In genomic region chr10:43203865-43204264, GRCm38 (mm10) we compare ENCODE assay signal across 24 mouse cellular contexts. TPM values are rescaled to one million over a fixed set of nuclear protein-coding genes. Genes with fewer than 3 reads are reported as not detected.
DNase-seq lines count a peak whose midpoint lies in the region; ATAC-seq lines count a peak whose summit lies in the region.
"Had no signal": no experiment of that assay in that cellular context is flagged by ENCODE, and none has a peak within 500 bp of the region (broad histone marks: within the 10 kb centered on the region; RNA-seq: fewer than 3 reads in every experiment).

No protein-coding gene starts in this region.

- no peak overlapping the region for H3K4me2 ChIP-seq in embryonic facial prominence, embryonic 14.5 days (ENCODE audit: low read depth, low read length)
- H3K4me2 ChIP-seq: embryonic facial prominence, embryonic 13.5 days; forebrain, embryonic 13.5 days; forebrain, embryonic 15.5 days had no signal

- no peak overlapping the region for H3K4me3 ChIP-seq in embryonic facial prominence, embryonic 14.5 days (ENCODE audit: low read depth, low read length)
- H3K4me3 ChIP-seq: embryonic facial prominence, embryonic 13.5 days; erythroblast, embryonic 14.5 days; forebrain, embryonic 13.5 days; forebrain, embryonic 15.5 days had no signal

- no peak overlapping the region for H3K27ac ChIP-seq in embryonic facial prominence, embryonic 14.5 days (replicated peaks; ENCODE audit: low read depth, low read length)
- H3K27ac ChIP-seq: embryonic facial prominence, embryonic 13.5 days; forebrain, embryonic 13.5 days; forebrain, embryonic 15.5 days had no signal

- ATAC-seq in embryonic facial prominence, embryonic 14.5 days (ENCODE audit: low read depth), result no peak
- no peak for ATAC-seq in monocyte, adult 5-6 weeks (replicated peaks; ENCODE audit: insufficient number of reproducible peaks, low FRiP score, low TSS enrichment, poor library complexity, severe bottlenecking)
- ATAC-seq: activated CD4-positive, CD25-positive, alpha-beta regulatory T cell, adult 4 months; CD4-positive, CD25-positive, alpha-beta regulatory T cell, adult 4 months; forebrain, embryonic 13.5 days; forebrain, embryonic 15.5 days; forebrain, postnatal 0 days; Patski had no signal

- H3K27me3 ChIP-seq in embryonic facial prominence, embryonic 14.5 days (replicated peaks; ENCODE audit: control insufficient read depth, insufficient read depth, low read length), result no peaks in the 10 kb centered on the region
- H3K27me3 ChIP-seq: CH12.LX; embryonic facial prominence, embryonic 13.5 days; forebrain, embryonic 13.5 days; forebrain, embryonic 15.5 days; Patski had no signal

- DNase-seq in heart, adult 11 months, result peak; percentile 77
- DNase-seq in heart, postnatal 14 days, result no peak
- peak; percentile 44 for DNase-seq in embryonic facial prominence, embryonic 14.5 days (ENCODE audit: low spot score)
- DNase-seq in fat pad, adult 2 months (ENCODE audit: extremely low read depth, low read depth, low spot score), result peak; percentile 39
- no peak for DNase-seq in right cerebral cortex, postnatal 10 days (ENCODE audit: low spot score in 2 of 2)
- DNase-seq: adrenal gland, adult 8-10 months; adrenal gland, postnatal 14 days; adrenal gland, postnatal 36 days; cerebellum, adult 11-12 months; cerebellum, adult 2 months; cerebellum, adult 9-10 months; cerebellum, postnatal 10 days; cerebellum, postnatal 25 days; forebrain, postnatal 0 days had no signal

- H3K9ac ChIP-seq in embryonic facial prominence, embryonic 14.5 days (ENCODE audit: low read depth, low read length), result no peak overlapping the region
- H3K9ac ChIP-seq: embryonic facial prominence, embryonic 13.5 days; forebrain, embryonic 13.5 days; forebrain, embryonic 15.5 days; forebrain, postnatal 0 days had no signal

- 54% methylated on average over 3 of the region's 3 CpGs for WGBS in embryonic facial prominence, embryonic 14.5 days

- H3K36me3 ChIP-seq in embryonic facial prominence, embryonic 14.5 days (ENCODE audit: control insufficient read depth, insufficient read depth, low read length), result no peaks in the 10 kb centered on the region
- H3K36me3 ChIP-seq: embryonic facial prominence, embryonic 13.5 days; forebrain, embryonic 15.5 days; G1E had no signal

- no peaks in the 10 kb centered on the region for H3K4me1 ChIP-seq in embryonic facial prominence, embryonic 14.5 days (ENCODE audit: control insufficient read depth, insufficient read depth, low read length)
- H3K4me1 ChIP-seq: embryonic facial prominence, embryonic 13.5 days; forebrain, embryonic 13.5 days; forebrain, embryonic 15.5 days had no signal

- intact Hi-C loops in heart, postnatal 14 days (cut with DNase I), result no loop called here

- H3K9me3 ChIP-seq in embryonic facial prominence, embryonic 14.5 days (ENCODE audit: control insufficient read depth, low read length), result peaks cover 4% of the 10 kb centered on the region; the same call in 1 of the 2 replicates
- H3K9me3 ChIP-seq: forebrain, embryonic 13.5 days; G1E had no signal

RNA-seq across cellular contexts. Expression of gene Pdss2, which starts 17.4 kb away (rescaled TPM):
- total RNA-seq in heart, postnatal 14 days (2021), result 10 to 100 TPM; 23.7 to 27.3 TPM
- 8.6 and 9.5 TPM in 2 replicates for polyA plus RNA-seq in embryonic facial prominence, embryonic 14.5 days (2014; fragmentation: Nextera tagmentation; extraction: Ambion mirVana)
- total RNA-seq in monocyte, adult 5-6 weeks (2017), result 4.7 to 13.1 TPM (median 6.2 TPM) in 3 replicates

RNA-seq across cellular contexts. Expression of gene 9030612E09Rik, which starts 29.4 kb away (rescaled TPM):
- total RNA-seq in heart, postnatal 14 days (2021), result 1 to 10 TPM; 2.5 to 2.8 TPM
- polyA plus RNA-seq in embryonic facial prominence, embryonic 14.5 days (2014; fragmentation: Nextera tagmentation; extraction: Ambion mirVana), result 0.93 and 1.5 TPM in 2 replicates
- total RNA-seq in monocyte, adult 5-6 weeks (2017), result not detected in 3 replicates
- total RNA-seq: adrenal gland, postnatal 14 days; G1E had no signal
- polyA plus RNA-seq: activated CD4-positive, CD25-positive, alpha-beta regulatory T cell, adult 4 months; CD4-positive, CD25-positive, alpha-beta regulatory T cell, adult 4 months; erythroblast, embryonic 14.5 days; G1E had no signal

RNA-seq across cellular contexts. Expression of gene Sobp, which starts 29.5 kb away (rescaled TPM):
- 10 to 100 TPM; 14.4 to 14.6 TPM for total RNA-seq in heart, postnatal 14 days (2021)
- polyA plus RNA-seq in embryonic facial prominence, embryonic 14.5 days (2014; fragmentation: Nextera tagmentation; extraction: Ambion mirVana), result 4.5 and 4.7 TPM in 2 replicates
- total RNA-seq in monocyte, adult 5-6 weeks (2017), result not detected in 3 replicates
- polyA plus RNA-seq: activated CD4-positive, CD25-positive, alpha-beta regulatory T cell, adult 4 months; CD4-positive, CD25-positive, alpha-beta regulatory T cell, adult 4 months; erythroblast, embryonic 14.5 days; G1E had no signal

Comparison
In these comparisons a context has a peak if more than half of its experiments do, and no peak if none do; other contexts are left out.
1. DNase-seq: peak in heart, adult 11 months (single experiment), embryonic facial prominence, embryonic 14.5 days (single experiment) and fat pad, adult 2 months (single experiment); none in heart, postnatal 14 days (0 of 2) and right cerebral cortex, postnatal 10 days (0 of 2).
2. RNA of gene Sobp, which starts 29.5 kb away (total RNA-seq): 14.4 to 14.6 TPM in heart, postnatal 14 days; not detected in monocyte, adult 5-6 weeks; every median in the first group is over 10 times any median in the second.